Mouse (Mus musculus): Measurements from ENCODE around the gene Aip. TPM values are rescaled to one million over a fixed set of nuclear protein-coding genes. Genes with fewer than 3 reads are reported as not detected.
"Not testable (repeated sequence)": the region's sequence is repeated elsewhere in the genome, so short reads cannot be mapped to it uniquely, and the experiment has no call there.

Gene Aip
- total RNA-seq, 1 experiment, result 26.9 TPM

GRCm38 (mm10) chr19:4129462-4129861 is 3.8 kb upstream of the Aip start:
- Histone ChIP-seq H3K9me3 (ENCODE audit: control insufficient read depth, insufficient read depth, low read depth, low read length) (no peaks in the 10 kb centered on the region), H3K36me3 (ENCODE audit: control insufficient read depth, insufficient read depth, low read length, poor library complexity, severe bottlenecking) (peaks cover 25% of the 10 kb centered on the region; the same call in 1 of the 2 replicates), H3K4me1 (ENCODE audit: control insufficient read depth in 2 of 2, insufficient read depth in 2 of 2, low read length in 2 of 2, poor library complexity in 1 of 2) (peaks cover 0 to 6% of the 10 kb centered on the region in 2 experiments; a peak in 2 of 4 replicates), H3K27ac (ENCODE audit: insufficient read depth, low read depth, low read length, poor library complexity, severe bottlenecking) (no peak overlapping the region), H3K4me3 (ENCODE audit: insufficient read depth in 1 of 2, low read depth in 1 of 2, low read length in 2 of 2, poor library complexity in 1 of 2, severe bottlenecking in 1 of 2) (no peak overlapping the region), H3K9ac (ENCODE audit: insufficient read depth, low read depth, low read length, poor library complexity, severe bottlenecking) (no peak overlapping the region)
- no peak for DNase-seq (ENCODE audit: low read depth, low spot score)
- in situ Hi-C loops (cut with MboI; ENCODE audit: low sequenced_read_pairs in 2 of 2, unreplicated experiment in 2 of 2), result no loop called here
- no peak for TF ChIP-seq ZC3H11A (IDR thresholded peaks at IDR 0.05; ENCODE audit: borderline replicate concordance, low read depth, low read length)

- Histone ChIP-seq H3K9ac (ENCODE audit: insufficient read depth, low read depth, low read length, poor library complexity, severe bottlenecking) (peak overlapping the region; percentile 94; the same call in 1 of the 2 replicates), H3K36me3 (ENCODE audit: control insufficient read depth, insufficient read depth, low read length, poor library complexity, severe bottlenecking) (peaks cover 16% of the 10 kb centered on the region; the same call in 1 of the 2 replicates), H3K27ac (ENCODE audit: insufficient read depth, low read depth, low read length, poor library complexity, severe bottlenecking) (no peak overlapping the region), H3K9me3 (ENCODE audit: control insufficient read depth, insufficient read depth, low read depth, low read length) (no peaks in the 10 kb centered on the region), H3K4me1 (ENCODE audit: control insufficient read depth in 2 of 2, insufficient read depth in 2 of 2, low read length in 2 of 2, poor library complexity in 1 of 2) (peaks cover 0 to 6% of the 10 kb centered on the region in 2 experiments; a peak in 2 of 4 replicates), H3K4me3 (ENCODE audit: insufficient read depth in 1 of 2, low read depth in 1 of 2, low read length in 2 of 2, poor library complexity in 1 of 2, severe bottlenecking in 1 of 2) (peak overlapping the region; percentile 79 to 90)
- in situ Hi-C loops (cut with MboI; ENCODE audit: low sequenced_read_pairs in 2 of 2, unreplicated experiment in 2 of 2), result no loop called here
- no peak for DNase-seq (ENCODE audit: low read depth, low spot score)
- TF ChIP-seq HCFC1 (IDR thresholded peaks at IDR 0.05; ENCODE audit: borderline replicate concordance, insufficient read depth, low read length) (no peak), ZC3H11A (IDR thresholded peaks at IDR 0.05; ENCODE audit: borderline replicate concordance, low read depth, low read length) (no peak), CHD2 (IDR thresholded peaks at IDR 0.05; ENCODE audit: low read depth, low read length) (no peak), MAFK (IDR thresholded peaks at IDR 0.05; ENCODE audit: insufficient read depth, low read depth, low read length) (no peak), ZNF384 (IDR thresholded peaks at IDR 0.05; ENCODE audit: low read depth, low read length) (no peak)
Observed at GRCm38 (mm10) chr19:4126759-4127495, 1.3 kb upstream of the Aip start.

GRCm38 (mm10) chr19:4125268-4125667 is 390 bp downstream of the Aip start:
- H3K27ac ChIP-seq (ENCODE audit: insufficient read depth, low read depth, low read length, poor library complexity, severe bottlenecking); H3K4me1 ChIP-seq (ENCODE audit: control insufficient read depth in 2 of 2, insufficient read depth in 2 of 2, low read length in 2 of 2, poor library complexity in 1 of 2); in situ Hi-C loops (cut with MboI; ENCODE audit: low sequenced_read_pairs in 2 of 2, unreplicated experiment in 2 of 2); H3K36me3 ChIP-seq (ENCODE audit: control insufficient read depth, insufficient read depth, low read length, poor library complexity, severe bottlenecking); H3K9me3 ChIP-seq (ENCODE audit: control insufficient read depth, insufficient read depth, low read depth, low read length); DNase-seq (ENCODE audit: low read depth, low spot score): not testable (repeated sequence)
- peak overlapping the region in 1 of 2 experiments; percentile 34; a peak in 1 of 4 replicates for H3K4me3 ChIP-seq (ENCODE audit: insufficient read depth in 1 of 2, low read depth in 1 of 2, low read length in 2 of 2, poor library complexity in 1 of 2, severe bottlenecking in 1 of 2)
- peak overlapping the region; percentile 63 for H3K9ac ChIP-seq (ENCODE audit: insufficient read depth, low read depth, low read length, poor library complexity, severe bottlenecking)

- no peak overlapping the region for H3K27ac ChIP-seq (ENCODE audit: insufficient read depth, low read depth, low read length, poor library complexity, severe bottlenecking)
- in situ Hi-C loops (cut with MboI; ENCODE audit: low sequenced_read_pairs in 2 of 2, unreplicated experiment in 2 of 2), result no loop called here
- peaks cover 0 to 7% of the 10 kb centered on the region in 2 experiments; a peak in 1 of 4 replicates for H3K4me1 ChIP-seq (ENCODE audit: control insufficient read depth in 2 of 2, insufficient read depth in 2 of 2, low read length in 2 of 2, poor library complexity in 1 of 2)
- no peak overlapping the region for H3K9ac ChIP-seq (ENCODE audit: insufficient read depth, low read depth, low read length, poor library complexity, severe bottlenecking)
- H3K4me3 ChIP-seq (ENCODE audit: insufficient read depth in 1 of 2, low read depth in 1 of 2, low read length in 2 of 2, poor library complexity in 1 of 2, severe bottlenecking in 1 of 2), result no peak overlapping the region
- TF ChIP-seq MAFK (IDR thresholded peaks at IDR 0.05; ENCODE audit: insufficient read depth, low read depth, low read length) (no peak), ZC3H11A (IDR thresholded peaks at IDR 0.05; ENCODE audit: borderline replicate concordance, low read depth, low read length) (no peak), HCFC1 (IDR thresholded peaks at IDR 0.05; ENCODE audit: borderline replicate concordance, insufficient read depth, low read length) (no peak), ZNF384 (IDR thresholded peaks at IDR 0.05; ENCODE audit: low read depth, low read length) (no peak), CHD2 (IDR thresholded peaks at IDR 0.05; ENCODE audit: low read depth, low read length) (no peak)
- peaks cover 9% of the 10 kb centered on the region; the same call in 1 of the 2 replicates for H3K36me3 ChIP-seq (ENCODE audit: control insufficient read depth, insufficient read depth, low read length, poor library complexity, severe bottlenecking)
- H3K9me3 ChIP-seq (ENCODE audit: control insufficient read depth, insufficient read depth, low read depth, low read length), result no peaks in the 10 kb centered on the region
- no peak for DNase-seq (ENCODE audit: low read depth, low spot score)
Observed at GRCm38 (mm10) chr19:4124432-4124831, 1.2 kb downstream of the Aip start.
